Mouse (Mus musculus): Measurements from ENCODE around the gene Tdrd1. TPM values are rescaled to one million over a fixed set of nuclear protein-coding genes. Genes with fewer than 3 reads are reported as not detected.

Tdrd1 gene
- polyA plus RNA-seq, 2 experiments, result under 0.01 TPM; not detected in 1

DNA sequence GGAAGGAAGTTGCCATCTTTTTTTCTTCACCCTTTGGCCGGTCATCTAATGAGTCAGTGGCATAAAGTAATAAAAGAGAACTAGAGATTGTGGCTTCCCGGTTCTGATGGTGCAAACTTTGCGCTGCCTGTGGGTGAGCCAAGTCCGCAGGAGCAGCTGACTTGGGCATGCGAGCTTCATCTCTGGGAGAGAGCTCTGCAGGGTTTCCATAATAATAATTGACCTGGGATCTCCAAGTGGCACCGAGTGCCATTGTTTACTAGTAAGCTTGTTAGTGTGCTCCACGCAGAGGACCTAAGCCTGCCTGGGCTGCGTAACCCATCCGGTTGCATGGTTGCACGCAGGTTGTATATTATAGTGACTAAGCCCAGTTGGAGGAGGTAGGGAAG is 3.6 kb upstream of the Tdrd1 start:
- H3K4me2 ChIP-seq (ENCODE audit: low read depth), result peak overlapping the region; percentile 71
- ATAC-seq (ENCODE audit: insufficient read depth), result peak; percentile 33
- peak overlapping the region; percentile 29; the same call in 1 of the 2 replicates for H3K9ac ChIP-seq (replicated peaks)
- H3K4me1 ChIP-seq (replicated peaks; ENCODE audit: control insufficient read depth in 2 of 2, insufficient read depth in 2 of 2, low read length in 1 of 2), result peaks cover 6 to 16% of the 10 kb centered on the region in 2 experiments; a peak in 3 of 4 replicates
- 22% methylated on average over 10 of the region's 10 CpGs for WGBS (ENCODE audit: insufficient replicate concordance)
- DNase-seq (ENCODE audit: low read depth in 3 of 3, low spot score in 3 of 3), result no peak
- no peaks in the 10 kb centered on the region for H3K9me3 ChIP-seq (ENCODE audit: control insufficient read depth, low read length)
- peaks cover 8% of the 10 kb centered on the region; the same call in 1 of the 2 replicates for H3K27me3 ChIP-seq (ENCODE audit: control insufficient read depth, insufficient read depth, low read length)
- TF ChIP-seq CTCF (IDR thresholded peaks at IDR 0.05; ENCODE audit: low read depth) (no peak), EP300 (IDR thresholded peaks at IDR 0.05; ENCODE audit: low read depth) (no peak)
- H3K4me3 ChIP-seq (ENCODE audit: insufficient read depth in 1 of 2, low read depth in 2 of 2, low read length in 2 of 2), result peak overlapping the region; percentile 59 to 88
- no peaks in the 10 kb centered on the region for H3K36me3 ChIP-seq (replicated peaks; ENCODE audit: control insufficient read depth, insufficient read depth, low read depth)
- H3K27ac ChIP-seq, result no peak overlapping the region

GRCm38 (mm10) chr19:56828305-56828704 is 2.3 kb downstream of the Tdrd1 start:
- no peaks in the 10 kb centered on the region for H3K9me3 ChIP-seq (ENCODE audit: control insufficient read depth, low read length)
- H3K4me2 ChIP-seq (ENCODE audit: low read depth), result no peak overlapping the region
- ATAC-seq (ENCODE audit: insufficient read depth), result no peak
- 72% methylated on average over 11 of the region's 11 CpGs for WGBS (ENCODE audit: insufficient replicate concordance)
- H3K4me3 ChIP-seq (ENCODE audit: insufficient read depth in 1 of 2, low read depth in 2 of 2, low read length in 2 of 2), result no peak overlapping the region
- no peaks in the 10 kb centered on the region for H3K4me1 ChIP-seq (replicated peaks; ENCODE audit: control insufficient read depth in 2 of 2, insufficient read depth in 2 of 2, low read length in 1 of 2)
- no peaks in the 10 kb centered on the region for H3K36me3 ChIP-seq (replicated peaks; ENCODE audit: control insufficient read depth, insufficient read depth, low read depth)
- H3K27ac ChIP-seq, result no peak overlapping the region
- peaks cover 8% of the 10 kb centered on the region; the same call in 1 of the 2 replicates for H3K27me3 ChIP-seq (ENCODE audit: control insufficient read depth, insufficient read depth, low read length)
- no peak for DNase-seq (ENCODE audit: low read depth in 3 of 3, low spot score in 3 of 3)
- no peak for TF ChIP-seq CTCF (IDR thresholded peaks at IDR 0.05; ENCODE audit: low read depth)
- TF ChIP-seq EP300 (IDR thresholded peaks at IDR 0.05; ENCODE audit: low read depth), result no peak
- H3K9ac ChIP-seq (replicated peaks), result no peak overlapping the region

DNA sequence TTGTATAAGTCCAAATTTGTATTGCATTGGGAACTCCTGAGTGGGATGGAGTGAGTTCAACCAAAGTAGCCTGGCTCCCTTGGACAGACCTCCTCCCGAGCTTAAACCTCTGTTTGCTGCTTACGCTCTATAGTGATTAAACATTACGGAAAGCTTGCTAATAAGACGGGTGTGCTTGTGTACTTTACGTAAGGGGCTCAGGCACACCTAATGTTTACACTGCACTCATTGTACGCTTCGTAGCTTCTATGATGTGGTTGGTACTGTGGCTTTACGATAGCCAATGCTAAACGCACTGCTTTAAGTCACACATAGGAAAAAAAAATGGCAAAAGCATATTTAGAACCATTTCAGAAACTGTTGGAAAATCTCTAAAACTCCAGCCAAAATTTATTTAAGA is 3.3 kb downstream of the Tdrd1 start:
- Histone ChIP-seq H3K27me3 (ENCODE audit: control insufficient read depth, insufficient read depth, low read length) (peaks cover 8% of the 10 kb centered on the region; the same call in 1 of the 2 replicates), H3K9ac (replicated peaks) (no peak overlapping the region), H3K36me3 (replicated peaks; ENCODE audit: control insufficient read depth, insufficient read depth, low read depth) (no peaks in the 10 kb centered on the region), H3K4me3 (ENCODE audit: insufficient read depth in 1 of 2, low read depth in 2 of 2, low read length in 2 of 2) (no peak overlapping the region), H3K4me1 (replicated peaks; ENCODE audit: control insufficient read depth in 2 of 2, insufficient read depth in 2 of 2, low read length in 1 of 2) (no peaks in the 10 kb centered on the region), H3K9me3 (ENCODE audit: control insufficient read depth, low read length) (no peaks in the 10 kb centered on the region), H3K27ac (no peak overlapping the region), H3K4me2 (ENCODE audit: low read depth) (no peak overlapping the region)
- WGBS (ENCODE audit: insufficient replicate concordance), result 71% methylated on average over 9 of the region's 9 CpGs
- no peak for TF ChIP-seq CTCF (IDR thresholded peaks at IDR 0.05; ENCODE audit: low read depth)
- no peak for TF ChIP-seq EP300 (IDR thresholded peaks at IDR 0.05; ENCODE audit: low read depth)
- DNase-seq (ENCODE audit: low read depth in 3 of 3, low spot score in 3 of 3) (no peak), ATAC-seq (ENCODE audit: insufficient read depth) (no peak)

GRCm38 (mm10) chr19:56830163-56830562 is 4.2 kb downstream of the Tdrd1 start:
- no peak overlapping the region for H3K4me2 ChIP-seq (ENCODE audit: low read depth)
- H3K9ac ChIP-seq (replicated peaks), result no peak overlapping the region
- no peak for DNase-seq (ENCODE audit: low read depth in 3 of 3, low spot score in 3 of 3)
- WGBS (ENCODE audit: insufficient replicate concordance), result 83% methylated on average over 4 of the region's 4 CpGs
- H3K27me3 ChIP-seq (ENCODE audit: control insufficient read depth, insufficient read depth, low read length), result peaks cover 8% of the 10 kb centered on the region; the same call in 1 of the 2 replicates
- no peak for ATAC-seq (ENCODE audit: insufficient read depth)
- no peaks in the 10 kb centered on the region for H3K36me3 ChIP-seq (replicated peaks; ENCODE audit: control insufficient read depth, insufficient read depth, low read depth)
- no peak overlapping the region for H3K27ac ChIP-seq
- no peaks in the 10 kb centered on the region for H3K9me3 ChIP-seq (ENCODE audit: control insufficient read depth, low read length)
- no peaks in the 10 kb centered on the region for H3K4me1 ChIP-seq (replicated peaks; ENCODE audit: control insufficient read depth in 2 of 2, insufficient read depth in 2 of 2, low read length in 1 of 2)
- TF ChIP-seq CTCF (IDR thresholded peaks at IDR 0.05; ENCODE audit: low read depth), result no peak
- no peak for TF ChIP-seq EP300 (IDR thresholded peaks at IDR 0.05; ENCODE audit: low read depth)
- no peak overlapping the region for H3K4me3 ChIP-seq (ENCODE audit: insufficient read depth in 1 of 2, low read depth in 2 of 2, low read length in 2 of 2)

- H3K4me2 ChIP-seq (ENCODE audit: low read depth), result no peak overlapping the region
- H3K9ac ChIP-seq (replicated peaks), result no peak overlapping the region
- no peak overlapping the region for H3K27ac ChIP-seq
- no peaks in the 10 kb centered on the region for H3K9me3 ChIP-seq (ENCODE audit: control insufficient read depth, low read length)
- no peak for DNase-seq (ENCODE audit: low read depth in 3 of 3, low spot score in 3 of 3)
- 72% methylated on average over 9 of the region's 9 CpGs for WGBS (ENCODE audit: insufficient replicate concordance)
- ATAC-seq (ENCODE audit: insufficient read depth), result no peak
- no peaks in the 10 kb centered on the region for H3K4me1 ChIP-seq (replicated peaks; ENCODE audit: control insufficient read depth in 2 of 2, insufficient read depth in 2 of 2, low read length in 1 of 2)
- H3K4me3 ChIP-seq (ENCODE audit: insufficient read depth in 1 of 2, low read depth in 2 of 2, low read length in 2 of 2), result no peak overlapping the region
- TF ChIP-seq CTCF (IDR thresholded peaks at IDR 0.05; ENCODE audit: low read depth) (no peak), EP300 (IDR thresholded peaks at IDR 0.05; ENCODE audit: low read depth) (no peak)
- H3K36me3 ChIP-seq (replicated peaks; ENCODE audit: control insufficient read depth, insufficient read depth, low read depth), result no peaks in the 10 kb centered on the region
- H3K27me3 ChIP-seq (ENCODE audit: control insufficient read depth, insufficient read depth, low read length), result no peaks in the 10 kb centered on the region
Measured at GRCm38 (mm10) chr19:56835340-56835739, 9.3 kb downstream of the Tdrd1 start.

Data from liver, embryonic 14.5 days (tissue).